Mouse (Mus musculus): ENCODE results near the gene Lyve1. TPM values are rescaled to one million over a fixed set of nuclear protein-coding genes. Genes with fewer than 3 reads are reported as not detected.

Lyve1 gene
- polyA plus RNA-seq, 1 experiment = 4.7 TPM

- no peak for DNase-seq (ENCODE audit: low read depth)
- TF ChIP-seq CTCF (IDR thresholded peaks at IDR 0.05; ENCODE audit: borderline replicate concordance, extremely low read depth, insufficient read depth, insufficient read length) (no peak), POLR2A (IDR thresholded peaks at IDR 0.05; ENCODE audit: borderline replicate concordance, extremely low read depth, insufficient read depth, insufficient read length, poor library complexity, severe bottlenecking) (no peak)
Measured at GRCm38 (mm10) chr7:110851541-110852203, 11.4 kb downstream of the Lyve1 start.

GRCm38 (mm10) chr7:110848371-110848770 is 14.7 kb downstream of the Lyve1 start:
- no peak for TF ChIP-seq CTCF (IDR thresholded peaks at IDR 0.05; ENCODE audit: borderline replicate concordance, extremely low read depth, insufficient read depth, insufficient read length)
- no peak for TF ChIP-seq POLR2A (IDR thresholded peaks at IDR 0.05; ENCODE audit: borderline replicate concordance, extremely low read depth, insufficient read depth, insufficient read length, poor library complexity, severe bottlenecking)
- no peak for DNase-seq (ENCODE audit: low read depth)

- TF ChIP-seq POLR2A (IDR thresholded peaks at IDR 0.05; ENCODE audit: borderline replicate concordance, extremely low read depth, insufficient read depth, insufficient read length, poor library complexity, severe bottlenecking) = no peak
- no peak for TF ChIP-seq CTCF (IDR thresholded peaks at IDR 0.05; ENCODE audit: borderline replicate concordance, extremely low read depth, insufficient read depth, insufficient read length)
- DNase-seq (ENCODE audit: low read depth) = no peak
Measured at GRCm38 (mm10) chr7:110847321-110847720, 15.7 kb downstream of the Lyve1 start.

GRCm38 (mm10) chr7:110843916-110844874 is 18.8 kb downstream of the Lyve1 start, which contains the start of gene Rnf141:
Gene Rnf141, minus strand, starts transcription at chr7:110844457.
- peak; percentile 49 for TF ChIP-seq CTCF (IDR thresholded peaks at IDR 0.05; ENCODE audit: borderline replicate concordance, extremely low read depth, insufficient read depth, insufficient read length)
- peak; percentile 69; the same call in 1 of the 2 replicates for TF ChIP-seq POLR2A (IDR thresholded peaks at IDR 0.05; ENCODE audit: borderline replicate concordance, extremely low read depth, insufficient read depth, insufficient read length, poor library complexity, severe bottlenecking)
- DNase-seq (ENCODE audit: low read depth) = peak; percentile 97

DNA sequence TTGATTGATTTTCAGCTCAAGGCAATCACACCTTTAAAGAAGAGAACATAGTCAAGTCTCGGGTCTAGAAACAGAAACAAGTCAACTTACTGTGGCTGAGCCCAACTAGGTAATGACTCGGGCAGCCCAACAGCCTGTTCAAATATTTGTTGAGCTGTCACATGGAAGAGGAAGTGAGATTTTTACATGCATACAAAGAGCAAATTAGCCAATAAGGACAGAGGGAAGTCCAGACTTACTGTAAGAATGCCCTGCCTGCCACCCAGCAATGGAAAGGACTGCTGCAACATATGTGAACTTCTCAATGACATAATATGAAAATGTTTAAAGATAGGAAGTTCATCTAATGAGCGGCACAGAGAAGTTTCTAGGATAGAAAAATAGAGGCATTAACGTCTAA is 22.7 kb downstream of the Lyve1 start:
- TF ChIP-seq CTCF (IDR thresholded peaks at IDR 0.05; ENCODE audit: borderline replicate concordance, extremely low read depth, insufficient read depth, insufficient read length) = no peak
- TF ChIP-seq POLR2A (IDR thresholded peaks at IDR 0.05; ENCODE audit: borderline replicate concordance, extremely low read depth, insufficient read depth, insufficient read length, poor library complexity, severe bottlenecking) = no peak

GRCm38 (mm10) chr7:110834522-110834921 is 28.5 kb downstream of the Lyve1 start:
- no peak for TF ChIP-seq POLR2A (IDR thresholded peaks at IDR 0.05; ENCODE audit: borderline replicate concordance, extremely low read depth, insufficient read depth, insufficient read length, poor library complexity, severe bottlenecking)
- TF ChIP-seq CTCF (IDR thresholded peaks at IDR 0.05; ENCODE audit: borderline replicate concordance, extremely low read depth, insufficient read depth, insufficient read length) = no peak
- DNase-seq (ENCODE audit: low read depth) = no peak

More for the DNA sequence above, 22.7 kb downstream of the Lyve1 start:
- DNase-seq (ENCODE audit: low read depth) = no peak

DNA sequence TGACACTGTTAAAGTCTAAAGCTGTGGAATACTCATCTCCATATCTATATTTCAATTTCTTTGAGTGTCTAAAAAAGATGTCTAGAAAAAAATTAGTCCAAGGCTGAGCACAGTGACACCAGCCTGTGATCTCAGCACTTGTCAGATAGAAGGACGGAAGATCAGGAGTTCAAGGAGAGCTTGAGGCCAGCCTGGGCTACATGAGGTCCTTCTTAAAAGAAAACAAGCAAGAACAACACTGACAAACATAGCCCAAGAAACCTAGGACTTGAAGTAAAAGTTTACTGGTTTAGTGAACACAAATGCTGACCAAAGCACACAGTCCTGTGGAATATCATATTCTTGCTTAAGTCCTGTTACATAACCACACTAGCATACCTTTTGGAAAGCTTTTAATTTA is 29.0 kb downstream of the Lyve1 start:
- no peak for DNase-seq (ENCODE audit: low read depth)
- TF ChIP-seq POLR2A (IDR thresholded peaks at IDR 0.05; ENCODE audit: borderline replicate concordance, extremely low read depth, insufficient read depth, insufficient read length, poor library complexity, severe bottlenecking) = no peak
- TF ChIP-seq CTCF (IDR thresholded peaks at IDR 0.05; ENCODE audit: borderline replicate concordance, extremely low read depth, insufficient read depth, insufficient read length) = no peak

- TF ChIP-seq CTCF (IDR thresholded peaks at IDR 0.05; ENCODE audit: borderline replicate concordance, extremely low read depth, insufficient read depth, insufficient read length) (no peak), POLR2A (IDR thresholded peaks at IDR 0.05; ENCODE audit: borderline replicate concordance, extremely low read depth, insufficient read depth, insufficient read length, poor library complexity, severe bottlenecking) (no peak)
- no peak for DNase-seq (ENCODE audit: low read depth)
Measured at GRCm38 (mm10) chr7:110833024-110833423, 30.0 kb downstream of the Lyve1 start.

- TF ChIP-seq CTCF (IDR thresholded peaks at IDR 0.05; ENCODE audit: borderline replicate concordance, extremely low read depth, insufficient read depth, insufficient read length) = no peak
- TF ChIP-seq POLR2A (IDR thresholded peaks at IDR 0.05; ENCODE audit: borderline replicate concordance, extremely low read depth, insufficient read depth, insufficient read length, poor library complexity, severe bottlenecking) = no peak
- DNase-seq (ENCODE audit: low read depth) = no peak
Measured at GRCm38 (mm10) chr7:110823995-110824953, 38.8 kb downstream of the Lyve1 start.

DNA sequence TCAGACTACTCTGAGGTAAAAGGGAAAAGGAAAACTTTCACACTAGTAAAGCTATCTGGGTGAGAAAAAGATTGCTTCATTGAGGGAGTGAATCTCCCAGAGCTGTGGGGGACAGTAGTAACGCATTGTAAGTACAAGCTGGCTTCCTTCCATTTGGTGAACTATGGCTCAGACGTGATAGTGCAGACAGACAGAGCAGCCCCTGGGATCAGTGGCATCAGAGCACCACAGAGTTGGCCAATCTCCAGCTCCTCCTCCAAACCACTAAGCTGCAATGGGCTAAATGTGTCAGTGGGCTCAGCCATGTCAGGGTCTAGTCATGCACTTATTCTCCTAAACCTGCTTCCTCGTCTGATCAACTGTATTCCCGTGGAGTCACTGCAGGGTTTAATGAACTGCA is 39.4 kb downstream of the Lyve1 start:
- TF ChIP-seq CTCF (IDR thresholded peaks at IDR 0.05; ENCODE audit: borderline replicate concordance, extremely low read depth, insufficient read depth, insufficient read length) (no peak), POLR2A (IDR thresholded peaks at IDR 0.05; ENCODE audit: borderline replicate concordance, extremely low read depth, insufficient read depth, insufficient read length, poor library complexity, severe bottlenecking) (no peak)
- DNase-seq (ENCODE audit: low read depth) = no peak

Data from brain, embryonic 14.5 days (tissue).